Mouse (Mus musculus): ENCODE data around the gene Mrps25. TPM values are rescaled to one million over a fixed set of nuclear protein-coding genes. Genes with fewer than 3 reads are reported as not detected.

The Mrps25 gene
- 10 to 100 TPM; 18.0 to 21.3 TPM for total RNA-seq (2023)

DNA sequence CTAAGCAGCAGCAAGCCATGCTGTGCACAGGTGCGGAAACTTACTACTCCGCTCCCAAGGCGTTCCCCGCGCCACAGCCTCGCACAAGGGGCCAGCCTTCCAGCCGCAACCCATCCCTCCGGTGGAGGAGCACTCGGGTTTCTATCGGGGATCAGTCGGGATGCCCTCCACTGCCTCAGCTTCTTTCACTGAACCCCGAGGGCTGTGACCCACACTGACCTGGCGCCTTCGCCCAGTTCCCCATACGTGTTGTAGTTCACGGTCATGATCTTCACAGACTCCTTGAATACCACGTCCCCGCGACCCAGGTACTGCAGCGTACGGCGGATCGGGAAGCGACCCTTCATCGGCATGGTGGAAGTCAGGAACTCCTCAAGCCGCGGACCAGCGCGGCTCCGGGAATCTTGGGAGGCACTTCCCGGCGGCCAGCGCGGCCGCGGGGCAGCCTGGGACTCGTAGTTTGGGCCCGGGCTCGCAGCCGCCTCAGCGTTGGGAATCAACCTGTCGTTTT is at the start of gene Mrps25:
Gene Mrps25 (minus strand): TSS at position 413 of the 511 bp plus-strand sequence.

DNA sequence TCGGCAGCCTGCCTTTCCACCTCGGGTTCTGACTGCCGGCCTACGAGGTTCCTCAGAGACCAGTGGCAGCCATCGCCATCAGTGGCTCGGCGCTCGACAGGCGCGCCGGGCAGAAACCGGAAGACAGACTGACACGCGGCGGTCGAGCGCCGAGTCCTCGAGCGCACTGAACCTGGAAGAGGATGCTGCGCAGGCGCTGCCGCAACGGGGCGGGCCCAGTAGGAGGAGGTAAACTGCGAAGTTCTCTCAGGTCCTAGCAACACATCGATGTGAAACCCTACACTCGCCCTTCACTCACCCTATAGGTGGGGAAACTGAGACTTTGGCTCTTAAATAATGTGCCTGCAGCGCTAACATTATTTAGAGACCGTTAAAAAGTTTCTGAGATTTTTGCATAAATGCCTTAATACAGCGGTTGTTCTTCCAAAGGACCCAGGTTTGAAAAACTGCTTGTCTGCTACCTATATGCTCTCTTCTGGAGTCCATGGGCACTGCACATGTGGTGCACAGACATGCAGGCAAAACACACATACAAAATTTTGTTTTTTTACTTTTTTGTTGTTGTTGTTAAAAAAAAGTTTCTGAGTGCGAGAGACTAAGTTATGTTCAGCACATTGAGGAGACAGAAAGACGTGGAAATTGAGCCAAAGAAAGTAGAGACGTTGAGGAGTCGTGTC is 31.1 kb upstream of the Mrps25 start, which contains the start of gene Rbsn:
Gene Rbsn (minus strand): TSS at position 153 of the 677 bp plus-strand sequence.

Other genes with a start within 250 kb of the Mrps25 start
- under 1 TPM; 0.16 to 0.18 TPM for gene Fgd5, start 205.2 kb downstream of the Mrps25 start, total RNA-seq (2023)
- 10 to 100 TPM; 72.7 to 78.6 TPM for gene Nr2c2, start 92.6 kb downstream of the Mrps25 start, total RNA-seq (2023)
- 10 to 100 TPM; 21.6 to 23.9 TPM for gene Rbsn, start 30.9 kb upstream of the Mrps25 start, total RNA-seq (2023)
- gene Trh, start 60.6 kb upstream of the Mrps25 start, total RNA-seq (2023), result not detected